Mouse (Mus musculus) liver, postnatal 0 days (tissue): ENCODE measurements around the gene Mtmr3. TPM values are rescaled to one million over a fixed set of nuclear protein-coding genes. Genes with fewer than 3 reads are reported as not detected.
A peak's percentile ranks its signal among the peaks of the same experiment; 100 is the strongest.

ENCODE experiments used
- ATAC-seq: fragments of 200-750 bp; cut with Nextera tagmentation; 2 replicates; pipeline ENCODE4 v1.8.0; 2017; ENCODE audit warnings: mild to moderate bottlenecking, moderate library complexity
- DNase-seq: peaks from one replicate; pipeline ENCODE4 v3.0.0-alpha.2; 2016
- H3K27ac ChIP-seq: fragments of 300-500 bp; sonication (generic); 2 replicates; pipeline ENCODE4 v1.5.1; 2014; ENCODE audit warnings: antibody characterized with exemption, moderate library complexity, mild to moderate bottlenecking, low read depth
- H3K27me3 ChIP-seq: fragments of 300-500 bp; sonication (generic); 2 replicates; pipeline ENCODE4 v1.6.1; 2014; ENCODE audit warnings: low read length, control low read depth, mixed read lengths; ENCODE audit not compliant: insufficient read depth
- H3K36me3 ChIP-seq: fragments of 300-500 bp; sonication (generic); replicated peaks from 2 replicates; pipeline ENCODE4 v1.6.1; 2014; ENCODE audit warnings: mild to moderate bottlenecking, control low read depth, low read length, moderate library complexity, mixed read lengths; ENCODE audit not compliant: insufficient read depth
- H3K4me1 ChIP-seq: fragments of 300-500 bp; sonication (generic); 2 replicates; pipeline ENCODE4 v1.6.1; 2014; ENCODE audit warnings: antibody characterized with exemption, mild to moderate bottlenecking, control low read depth; ENCODE audit not compliant: insufficient read depth
- H3K4me2 ChIP-seq: fragments of 300-500 bp; sonication (generic); 2 replicates; pipeline ENCODE4 v1.6.1; 2014; ENCODE audit warnings: low read depth, mild to moderate bottlenecking, low read length, moderate library complexity, mixed read lengths
- H3K4me3 ChIP-seq: fragments of 300-500 bp; sonication (generic); 2 replicates; pipeline ENCODE4 v1.5.1; 2014; ENCODE audit warnings: low read depth, low read length
- H3K9ac ChIP-seq: fragments of 300-500 bp; sonication (generic); replicated peaks from 2 replicates; pipeline ENCODE4 v1.6.1; 2014; ENCODE audit warnings: mild to moderate bottlenecking, moderate library complexity
- H3K9me3 ChIP-seq: fragments of 300-500 bp; sonication (generic); 2 replicates; pipeline ENCODE4 v1.6.1; 2016; ENCODE audit warnings: mild to moderate bottlenecking, control low read depth, low read length, mixed read lengths
- CTCF ChIP-seq: sonication (generic); IDR thresholded peaks from 2 replicates; pipeline ENCODE4 v1.5.1; 2016; ENCODE audit warnings: antibody characterized with exemption, low read depth
- EP300 ChIP-seq: IDR thresholded peaks from 2 replicates; pipeline ENCODE4 v1.6.1; 2016; ENCODE audit warnings: antibody characterized with exemption, low read depth, mild to moderate bottlenecking
- WGBS: fragments of 180-500 bp; shearing (Covaris S2); extraction: QIAGEN DNeasy Blood & Tissue Kit; methylation state at CpG from one replicate; pipeline ENCODE4 v1.1.7; 2014; ENCODE audit not compliant: insufficient replicate concordance; 5-methylcytosine and 5-hydroxymethylcytosine counted together
- polyA plus RNA-seq: library from polyadenylated mRNA; unstranded; fragments of >200 nt; fragmentation: Nextera tagmentation; extraction: Ambion mirVana; gene quantifications from 2 replicates; pipeline ENCODE4 v1.2.1, GENCODE M21; 2015

Gene Mtmr3
- polyA plus RNA-seq, 1 experiment from 2014 or later, result 11.2 TPM

GRCm38 (mm10) chr11:4499456-4499855 is 95.2 kb downstream of the Mtmr3 start:
- WGBS, result 90% methylated on average over 2 of the region's 2 CpGs
- no peak for TF ChIP-seq CTCF
- no peak for TF ChIP-seq EP300
- H3K9ac ChIP-seq, result no peak overlapping the region
- peaks cover 77% of the 10 kb centered on the region for H3K36me3 ChIP-seq
- H3K4me3 ChIP-seq, result no peak overlapping the region
- no peak overlapping the region for H3K27ac ChIP-seq
- H3K4me1 ChIP-seq, result no peaks in the 10 kb centered on the region
- H3K27me3 ChIP-seq, result no peaks in the 10 kb centered on the region
- DNase-seq (no peak), ATAC-seq (no peak)
- no peaks in the 10 kb centered on the region for H3K9me3 ChIP-seq
- H3K4me2 ChIP-seq, result no peak overlapping the region

GRCm38 (mm10) chr11:4498774-4499173 is 95.9 kb downstream of the Mtmr3 start:
- H3K4me1 ChIP-seq, result no peaks in the 10 kb centered on the region
- peaks cover 75% of the 10 kb centered on the region for H3K36me3 ChIP-seq
- H3K27me3 ChIP-seq, result no peaks in the 10 kb centered on the region
- TF ChIP-seq EP300, result no peak
- TF ChIP-seq CTCF, result no peak
- WGBS, result 94% methylated on average over 9 of the region's 9 CpGs
- no peaks in the 10 kb centered on the region for H3K9me3 ChIP-seq
- H3K4me2 ChIP-seq, result no peak overlapping the region
- H3K9ac ChIP-seq, result no peak overlapping the region
- H3K4me3 ChIP-seq, result no peak overlapping the region
- H3K27ac ChIP-seq, result no peak overlapping the region
- DNase-seq (no peak), ATAC-seq (no peak)

GRCm38 (mm10) chr11:4497501-4498118 is 97.1 kb downstream of the Mtmr3 start:
- 81% methylated on average over 10 of the region's 10 CpGs for WGBS
- Histone ChIP-seq H3K27ac (no peak overlapping the region), H3K9ac (no peak overlapping the region), H3K9me3 (no peaks in the 10 kb centered on the region), H3K4me2 (no peak overlapping the region), H3K4me1 (no peaks in the 10 kb centered on the region), H3K4me3 (no peak overlapping the region), H3K27me3 (no peaks in the 10 kb centered on the region), H3K36me3 (peaks cover 77% of the 10 kb centered on the region)
- no peak for DNase-seq
- TF ChIP-seq EP300 (no peak), CTCF (no peak)
- no peak for ATAC-seq

GRCm38 (mm10) chr11:4495021-4495540 is 99.6 kb downstream of the Mtmr3 start:
- Histone ChIP-seq H3K9ac (no peak overlapping the region), H3K9me3 (no peaks in the 10 kb centered on the region), H3K27ac (no peak overlapping the region), H3K4me3 (no peak overlapping the region), H3K4me2 (no peak overlapping the region), H3K36me3 (peaks cover 81% of the 10 kb centered on the region), H3K4me1 (no peaks in the 10 kb centered on the region), H3K27me3 (no peaks in the 10 kb centered on the region)
- DNase-seq (no peak), ATAC-seq (no peak)
- WGBS, result 95% methylated on average over 4 of the region's 4 CpGs
- TF ChIP-seq EP300, result no peak
- no peak for TF ChIP-seq CTCF

GRCm38 (mm10) chr11:4489207-4489606 is 105.5 kb downstream of the Mtmr3 start:
- Histone ChIP-seq H3K9me3 (no peaks in the 10 kb centered on the region), H3K27me3 (no peaks in the 10 kb centered on the region), H3K4me2 (no peak overlapping the region), H3K4me3 (no peak overlapping the region), H3K4me1 (peaks cover 3% of the 10 kb centered on the region; the same call in 1 of the 2 replicates), H3K9ac (no peak overlapping the region), H3K36me3 (peaks cover 100% of the 10 kb centered on the region), H3K27ac (no peak overlapping the region)
- ATAC-seq (no peak), DNase-seq (no peak)
- TF ChIP-seq EP300 (no peak), CTCF (no peak)
- 85% methylated on average over 4 of the region's 4 CpGs for WGBS

GRCm38 (mm10) chr11:4488798-4489197 is 105.9 kb downstream of the Mtmr3 start:
- H3K4me2 ChIP-seq, result no peak overlapping the region

GRCm38 (mm10) chr11:4488367-4488766 is 106.3 kb downstream of the Mtmr3 start:
- Histone ChIP-seq H3K4me3 (no peak overlapping the region), H3K27me3 (no peaks in the 10 kb centered on the region), H3K4me1 (peaks cover 3% of the 10 kb centered on the region; the same call in 1 of the 2 replicates), H3K27ac (peak overlapping the region; percentile 67), H3K36me3 (peaks cover 100% of the 10 kb centered on the region), H3K9me3 (no peaks in the 10 kb centered on the region), H3K4me2 (no peak overlapping the region), H3K9ac (no peak overlapping the region)
- DNase-seq, result no peak
- no peak for TF ChIP-seq EP300
- TF ChIP-seq CTCF, result no peak
- WGBS, result 92% methylated on average over 13 of the region's 13 CpGs
- no peak for ATAC-seq

More at GRCm38 (mm10) chr11:4488798-4489197, 105.9 kb downstream of the Mtmr3 start:
- Histone ChIP-seq H3K36me3 (peaks cover 100% of the 10 kb centered on the region), H3K9ac (no peak overlapping the region), H3K27me3 (no peaks in the 10 kb centered on the region), H3K27ac (no peak overlapping the region), H3K4me3 (no peak overlapping the region), H3K4me1 (peaks cover 3% of the 10 kb centered on the region; the same call in 1 of the 2 replicates), H3K9me3 (no peaks in the 10 kb centered on the region)
- 90% methylated on average over 2 of the region's 2 CpGs for WGBS
- ATAC-seq, result no peak
- DNase-seq, result no peak
- TF ChIP-seq CTCF (no peak), EP300 (no peak)
